Mouse (Mus musculus): ENCODE results near the gene Stx18. TPM values are rescaled to one million over a fixed set of nuclear protein-coding genes. Genes with fewer than 3 reads are reported as not detected.
A peak's percentile ranks its signal among the peaks of the same experiment; 100 is the strongest.

The Stx18 gene
- total RNA-seq, 2 experiments from 2014 or later: 13.7 to 15.4 TPM

- intact Hi-C loops (cut with DNase I): no loop called here
- no peak for DNase-seq
Measured at GRCm38 (mm10) chr5:38076326-38076725, 37.8 kb downstream of the Stx18 start.

GRCm38 (mm10) chr5:38078575-38078974, 40.0 kb downstream of the Stx18 start:
- intact Hi-C loops (cut with DNase I): no loop called here
- DNase-seq: no peak

GRCm38 (mm10) chr5:38080472-38080871, 41.9 kb downstream of the Stx18 start:
- no peak for DNase-seq
- intact Hi-C loops (cut with DNase I): loop anchor here (10.0 kb wide), 1 partner anchor 176 kb away; no protein-coding TSS in a partner anchor

GRCm38 (mm10) chr5:38082589-38082988, 44.0 kb downstream of the Stx18 start:
- no peak for DNase-seq

GRCm38 (mm10) chr5:38083362-38083761, 44.8 kb downstream of the Stx18 start:
- no peak for DNase-seq
- intact Hi-C loops (cut with DNase I): loop anchor here (10.0 kb wide), 1 partner anchor 179 kb away; no protein-coding TSS in a partner anchor

More at GRCm38 (mm10) chr5:38082589-38082988, 44.0 kb downstream of the Stx18 start:
- intact Hi-C loops (cut with DNase I): loop anchor here (10.0 kb wide), 1 partner anchor 178 kb away; no protein-coding TSS in a partner anchor

- intact Hi-C loops (cut with DNase I): loop anchor here (5.0 to 10.0 kb wide), 2 partner anchors 180 to 267 kb away; no protein-coding TSS in a partner anchor
- DNase-seq: no peak
Measured at GRCm38 (mm10) chr5:38084616-38085015, 46.1 kb downstream of the Stx18 start.

GRCm38 (mm10) chr5:38085561-38086392, 47.2 kb downstream of the Stx18 start:
- intact Hi-C loops (cut with DNase I): loop anchor here (5.0 to 10.0 kb wide), 2 partner anchors 181 to 268 kb away; no protein-coding TSS in a partner anchor
- peak in 1 of 2 experiments; percentile 22 for DNase-seq

- intact Hi-C loops (cut with DNase I): no loop called here
- no peak for DNase-seq
Measured at GRCm38 (mm10) chr5:38090111-38090510, 51.6 kb downstream of the Stx18 start.

GRCm38 (mm10) chr5:38090581-38090980, 52.0 kb downstream of the Stx18 start:
- intact Hi-C loops (cut with DNase I): no loop called here

GRCm38 (mm10) chr5:38091046-38091965, 52.8 kb downstream of the Stx18 start:
- no peak for DNase-seq
- intact Hi-C loops (cut with DNase I): no loop called here

More at GRCm38 (mm10) chr5:38090581-38090980, 52.0 kb downstream of the Stx18 start:
- no peak for DNase-seq

- DNase-seq: no peak
- intact Hi-C loops (cut with DNase I): no loop called here
Measured at GRCm38 (mm10) chr5:38091966-38092304, 53.4 kb downstream of the Stx18 start.

GRCm38 (mm10) chr5:38094331-38094730, 55.8 kb downstream of the Stx18 start:
- intact Hi-C loops (cut with DNase I): no loop called here
- no peak for DNase-seq

GRCm38 (mm10) chr5:38097501-38098093, 59.1 kb downstream of the Stx18 start:
- intact Hi-C loops (cut with DNase I): loop anchor here (5.0 kb wide), 1 partner anchor 95 kb away; no protein-coding TSS in a partner anchor
- no peak for DNase-seq

GRCm38 (mm10) chr5:38099139-38099676, 60.7 kb downstream of the Stx18 start:
- DNase-seq: no peak
- intact Hi-C loops (cut with DNase I): loop anchor here (5.0 kb wide), 1 partner anchor 93 kb away; no protein-coding TSS in a partner anchor

GRCm38 (mm10) chr5:38102945-38103344, 64.4 kb downstream of the Stx18 start:
- intact Hi-C loops (cut with DNase I): no loop called here
- DNase-seq: no peak

GRCm38 (mm10) chr5:38106080-38106697, 67.6 kb downstream of the Stx18 start:
- intact Hi-C loops (cut with DNase I): loop anchor here (5.0 kb wide), 1 partner anchor 91 kb away; no protein-coding TSS in a partner anchor
- no peak for DNase-seq

GRCm38 (mm10) chr5:38106807-38107206, 68.3 kb downstream of the Stx18 start:
- DNase-seq: no peak
- intact Hi-C loops (cut with DNase I): loop anchor here (5.0 kb wide), 1 partner anchor 90 kb away; no protein-coding TSS in a partner anchor

GRCm38 (mm10) chr5:38114526-38114925, 76.0 kb downstream of the Stx18 start:
- intact Hi-C loops (cut with DNase I): no loop called here
- no peak for DNase-seq

GRCm38 (mm10) chr5:38117056-38117455, 78.5 kb downstream of the Stx18 start:
- no peak for DNase-seq
- intact Hi-C loops (cut with DNase I): no loop called here

Measured in gastrocnemius, postnatal 36 days (tissue).